Mouse (Mus musculus): ENCODE measurements around the gene Lhfpl5. TPM values are rescaled to one million over a fixed set of nuclear protein-coding genes. Genes with fewer than 3 reads are reported as not detected.
A peak's percentile ranks its signal among the peaks of the same experiment; 100 is the strongest.

The Lhfpl5 gene
- total and polyA plus RNA-seq, 2 experiments from 2014 or later, result 26.6 to 29.7 TPM

DNA sequence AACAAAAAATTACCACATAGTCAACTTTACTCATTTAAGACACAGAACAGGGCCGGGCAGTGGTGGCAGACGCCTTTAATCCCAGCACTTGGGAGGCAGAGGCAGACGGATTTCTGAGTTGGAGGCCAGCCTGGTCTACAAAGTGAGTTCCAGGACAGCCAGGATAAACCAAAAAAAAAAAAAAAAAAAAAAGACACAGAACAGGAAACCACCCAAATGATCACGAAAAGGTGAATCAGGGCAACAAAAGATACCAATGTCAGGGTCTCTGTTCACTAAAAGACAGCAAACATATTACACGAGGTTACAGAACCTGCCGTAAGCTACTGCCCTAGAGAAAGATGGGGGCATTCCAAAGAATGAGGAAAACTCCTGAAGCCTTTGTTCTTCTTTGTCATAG lies 37.7 kb downstream of the Lhfpl5 start:
- H3K4me1 ChIP-seq (ENCODE audit: insufficient read depth, low read length), result no peaks in the 10 kb centered on the region
- peaks cover 6% of the 10 kb centered on the region; the same call in 1 of the 2 replicates for H3K36me3 ChIP-seq (ENCODE audit: insufficient read depth, low read length)
- H3K4me3 ChIP-seq (ENCODE audit: low read length), result no peak overlapping the region
- WGBS, result 89% methylated on average over 6 of the region's 6 CpGs
- H3K9ac ChIP-seq (replicated peaks; ENCODE audit: low read length), result no peak overlapping the region
- no peaks in the 10 kb centered on the region for H3K27me3 ChIP-seq (ENCODE audit: insufficient read depth, low read length)
- H3K27ac ChIP-seq, result no peak overlapping the region
- ATAC-seq (no peak), DNase-seq (ENCODE audit: low spot score) (no peak)
- TF ChIP-seq CTCF (IDR thresholded peaks at IDR 0.05; ENCODE audit: low read depth), result no peak
- H3K9me3 ChIP-seq (ENCODE audit: low read length), result no peaks in the 10 kb centered on the region
- no peak overlapping the region for H3K4me2 ChIP-seq (ENCODE audit: low read depth, low read length)

DNA sequence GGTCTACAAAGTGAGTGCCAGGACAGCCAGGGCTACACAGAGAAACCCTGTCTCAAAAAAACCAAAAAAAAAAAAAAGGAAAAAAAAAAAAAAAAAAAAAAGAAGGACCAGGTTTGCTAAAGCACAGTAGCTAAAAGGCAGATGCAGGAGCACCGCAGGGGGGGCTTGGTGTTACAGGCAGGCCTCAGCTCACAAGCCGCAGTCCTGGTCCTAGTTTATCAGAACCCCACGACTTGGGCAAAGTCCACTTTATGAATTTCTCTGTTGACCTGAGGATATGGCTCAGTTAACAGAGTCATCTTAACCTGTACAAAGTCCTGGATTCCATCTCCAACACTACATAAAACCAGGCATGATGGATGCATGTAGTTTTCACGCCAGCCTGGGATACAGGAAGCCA lies 39.9 kb downstream of the Lhfpl5 start:
- ATAC-seq, result no peak
- Histone ChIP-seq H3K27me3 (ENCODE audit: insufficient read depth, low read length) (no peaks in the 10 kb centered on the region), H3K9ac (replicated peaks; ENCODE audit: low read length) (no peak overlapping the region)

DNA sequence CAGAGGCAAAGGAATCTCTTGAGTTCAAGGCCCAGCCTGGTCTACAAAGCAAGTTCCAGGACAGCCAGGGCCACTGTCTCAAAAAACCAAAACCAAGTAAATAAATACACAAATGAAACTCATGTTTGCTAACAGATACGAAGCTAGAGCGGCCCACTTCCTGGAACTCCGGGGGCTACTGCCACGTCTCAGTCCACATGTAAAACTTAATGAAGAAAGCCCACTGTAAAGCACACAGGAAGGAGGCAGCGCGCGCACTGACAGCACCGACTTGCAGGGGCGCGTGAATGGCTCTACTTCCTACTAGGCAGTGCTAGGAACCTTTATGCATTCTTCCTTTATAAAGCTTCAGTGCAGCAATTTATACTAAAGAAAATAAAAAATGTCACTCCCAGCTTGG lies 42.2 kb downstream of the Lhfpl5 start:
- no peak overlapping the region for H3K27ac ChIP-seq
- WGBS, result 85% methylated on average over 10 of the region's 10 CpGs
- H3K36me3 ChIP-seq (ENCODE audit: insufficient read depth, low read length), result no peaks in the 10 kb centered on the region
- no peaks in the 10 kb centered on the region for H3K27me3 ChIP-seq (ENCODE audit: insufficient read depth, low read length)
- no peak overlapping the region for H3K4me3 ChIP-seq (ENCODE audit: low read length)
- no peaks in the 10 kb centered on the region for H3K9me3 ChIP-seq (ENCODE audit: low read length)
- no peak for DNase-seq (ENCODE audit: low spot score)
- no peak overlapping the region for H3K9ac ChIP-seq (replicated peaks; ENCODE audit: low read length)
- H3K4me2 ChIP-seq (ENCODE audit: low read depth, low read length), result no peak overlapping the region
- H3K4me1 ChIP-seq (ENCODE audit: insufficient read depth, low read length), result peaks cover 7% of the 10 kb centered on the region
- no peak for TF ChIP-seq CTCF (IDR thresholded peaks at IDR 0.05; ENCODE audit: low read depth)
- no peak for ATAC-seq

More for the DNA sequence above, 39.9 kb downstream of the Lhfpl5 start:
- no peak overlapping the region for H3K27ac ChIP-seq
- TF ChIP-seq CTCF (IDR thresholded peaks at IDR 0.05; ENCODE audit: low read depth), result no peak
- no peaks in the 10 kb centered on the region for H3K9me3 ChIP-seq (ENCODE audit: low read length)
- no peaks in the 10 kb centered on the region for H3K36me3 ChIP-seq (ENCODE audit: insufficient read depth, low read length)
- no peak overlapping the region for H3K4me2 ChIP-seq (ENCODE audit: low read depth, low read length)
- DNase-seq (ENCODE audit: low spot score), result no peak
- H3K4me3 ChIP-seq (ENCODE audit: low read length), result no peak overlapping the region
- peaks cover 3% of the 10 kb centered on the region for H3K4me1 ChIP-seq (ENCODE audit: insufficient read depth, low read length)
- 93% methylated on average over 4 of the region's 4 CpGs for WGBS

DNA sequence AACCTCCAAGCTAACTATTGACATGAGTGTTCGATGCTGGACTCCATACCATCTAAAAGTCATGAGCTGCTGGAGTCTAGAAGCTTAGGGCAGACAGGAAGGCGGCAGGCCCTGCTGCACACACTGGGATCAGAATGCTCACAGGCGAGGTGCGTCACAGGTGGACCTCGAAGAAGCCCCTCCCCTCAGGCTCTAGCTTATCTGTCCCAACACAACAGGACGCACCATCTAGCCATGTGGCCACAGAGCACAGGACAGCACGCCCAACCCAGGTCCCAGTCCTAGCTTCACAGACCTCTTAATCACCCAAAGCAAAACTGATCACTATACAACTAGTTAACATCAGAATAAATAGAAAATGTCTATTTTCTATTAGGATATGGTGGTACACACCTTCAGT lies 42.7 kb downstream of the Lhfpl5 start:
- no peaks in the 10 kb centered on the region for H3K9me3 ChIP-seq (ENCODE audit: low read length)
- no peak for TF ChIP-seq CTCF (IDR thresholded peaks at IDR 0.05; ENCODE audit: low read depth)
- no peak overlapping the region for H3K9ac ChIP-seq (replicated peaks; ENCODE audit: low read length)
- ATAC-seq (no peak), DNase-seq (ENCODE audit: low spot score) (no peak)
- 84% methylated on average over 7 of the region's 7 CpGs for WGBS
- no peak overlapping the region for H3K4me3 ChIP-seq (ENCODE audit: low read length)
- H3K4me2 ChIP-seq (ENCODE audit: low read depth, low read length), result no peak overlapping the region
- no peaks in the 10 kb centered on the region for H3K36me3 ChIP-seq (ENCODE audit: insufficient read depth, low read length)
- no peak overlapping the region for H3K27ac ChIP-seq
- H3K4me1 ChIP-seq (ENCODE audit: insufficient read depth, low read length), result peaks cover 7% of the 10 kb centered on the region
- H3K27me3 ChIP-seq (ENCODE audit: insufficient read depth, low read length), result no peaks in the 10 kb centered on the region

DNA sequence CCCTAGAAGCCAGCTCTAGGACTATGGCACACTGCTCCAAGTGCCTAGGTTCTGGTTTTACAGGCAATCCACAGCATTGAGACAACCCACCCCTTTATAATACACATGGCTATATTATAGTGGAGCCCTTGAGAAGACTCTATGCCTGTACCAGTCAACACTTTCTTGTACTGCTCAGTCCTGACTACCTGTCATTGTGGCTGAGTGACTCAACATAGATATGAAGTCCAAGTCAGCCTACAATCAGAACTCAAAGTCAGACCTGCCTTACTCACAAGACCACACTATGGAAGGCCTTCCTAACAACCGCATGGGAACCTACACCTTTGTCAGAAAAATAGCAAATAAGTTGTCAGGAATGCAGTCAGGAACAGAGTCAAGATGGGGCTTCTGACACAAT lies 43.3 kb downstream of the Lhfpl5 start:
- no peaks in the 10 kb centered on the region for H3K27me3 ChIP-seq (ENCODE audit: insufficient read depth, low read length)
- no peak overlapping the region for H3K9ac ChIP-seq (replicated peaks; ENCODE audit: low read length)
- TF ChIP-seq CTCF (IDR thresholded peaks at IDR 0.05; ENCODE audit: low read depth), result no peak
- no peaks in the 10 kb centered on the region for H3K9me3 ChIP-seq (ENCODE audit: low read length)
- H3K36me3 ChIP-seq (ENCODE audit: insufficient read depth, low read length), result no peaks in the 10 kb centered on the region
- H3K4me3 ChIP-seq (ENCODE audit: low read length), result no peak overlapping the region
- no peak for ATAC-seq
- no peak for DNase-seq (ENCODE audit: low spot score)
- H3K4me1 ChIP-seq (ENCODE audit: insufficient read depth, low read length), result peaks cover 7% of the 10 kb centered on the region
- H3K4me2 ChIP-seq (ENCODE audit: low read depth, low read length), result no peak overlapping the region
- 100% methylated on average over 1 of the region's 1 CpGs for WGBS
- no peak overlapping the region for H3K27ac ChIP-seq

DNA sequence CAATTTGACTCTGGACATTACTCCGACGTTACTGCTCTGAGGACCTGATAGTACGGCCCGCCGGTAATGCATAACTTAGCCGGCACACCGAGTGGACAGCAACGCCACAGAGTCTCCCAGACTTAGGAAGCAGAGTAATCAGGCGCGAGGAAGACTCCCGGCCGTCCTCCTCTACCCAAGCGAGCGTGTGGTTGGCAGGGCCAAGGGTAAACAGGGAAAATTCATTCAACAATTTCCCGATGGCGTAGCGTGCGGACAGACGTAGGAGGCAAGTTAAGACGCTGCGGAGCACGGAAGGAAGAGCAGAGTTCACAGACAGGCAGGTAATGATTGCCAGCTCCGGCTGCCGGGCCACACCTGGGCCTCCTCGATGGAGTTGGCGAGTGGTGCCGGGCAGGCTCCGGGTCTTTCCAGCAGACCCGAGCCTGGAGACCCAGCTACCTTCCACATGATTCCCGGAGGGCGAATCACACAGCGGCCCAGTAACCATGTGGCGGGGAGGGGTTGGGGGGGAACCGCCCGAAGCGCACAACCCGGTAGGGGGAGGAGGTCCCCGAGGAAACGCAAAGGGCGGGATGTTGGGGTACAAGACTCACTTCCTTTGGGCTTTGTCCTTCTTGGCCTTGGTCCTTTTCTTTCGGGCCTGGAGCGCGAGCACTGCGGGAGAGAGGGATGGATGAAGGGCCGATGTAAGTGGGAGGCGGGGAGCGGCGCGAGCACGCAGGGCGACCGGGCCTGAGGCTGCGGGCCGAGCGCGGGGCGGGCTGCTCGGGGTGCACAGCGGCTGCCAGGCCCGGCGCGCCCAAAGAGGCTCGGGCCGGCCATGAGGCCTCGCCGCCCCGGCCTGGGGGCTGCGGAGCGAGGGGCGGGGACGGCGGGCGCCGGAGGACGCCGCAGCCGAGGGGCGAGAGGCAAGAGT lies 46.2 kb downstream of the Lhfpl5 start:
- H3K9me3 ChIP-seq (ENCODE audit: low read length), result no peaks in the 10 kb centered on the region
- WGBS, result under 1% methylated on average over 65 of the region's 78 CpGs

DNA sequence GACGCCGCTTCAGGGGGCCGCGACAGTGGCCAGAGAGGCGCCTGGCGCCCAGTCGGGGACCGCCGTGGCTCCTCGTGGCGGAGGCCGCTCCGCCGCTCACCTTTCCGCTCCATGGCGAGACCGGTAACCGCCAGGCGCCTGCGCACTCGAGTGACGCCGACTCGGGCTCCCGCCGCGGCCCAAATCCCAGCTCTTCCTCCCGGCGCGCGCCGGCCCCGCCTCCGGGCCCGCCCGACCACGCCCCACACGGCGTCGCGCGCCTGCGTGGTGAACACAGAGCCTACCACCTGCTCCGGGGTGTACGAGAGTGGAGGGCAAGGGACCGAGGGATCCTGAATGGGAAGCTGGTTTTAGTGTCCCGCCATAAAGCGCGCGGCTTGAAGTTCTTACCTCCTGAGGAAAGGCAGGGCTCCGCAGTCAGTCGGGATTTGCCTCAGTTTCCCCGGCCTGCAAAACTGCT lies 46.9 kb downstream of the Lhfpl5 start, which contains the start of gene Srpk1:
Gene Srpk1, minus strand, starts transcription at position 410 of the 460 bp plus-strand sequence.
- no peaks in the 10 kb centered on the region for H3K36me3 ChIP-seq (ENCODE audit: insufficient read depth, low read length)
- peak within 1 kb of the TSS; percentile 95 for H3K4me3 ChIP-seq (ENCODE audit: low read length)
- DNase-seq (ENCODE audit: low spot score) (peak; percentile 97), ATAC-seq (peak; percentile 95)
- H3K4me2 ChIP-seq (ENCODE audit: low read depth, low read length), result peak within 1 kb of the TSS; percentile 86
- H3K4me1 ChIP-seq (ENCODE audit: insufficient read depth, low read length), result peaks cover 7% of the 10 kb centered on the region
- H3K9me3 ChIP-seq (ENCODE audit: low read length), result no peaks in the 10 kb centered on the region
- H3K27ac ChIP-seq, result peak within 1 kb of the TSS; percentile 94
- TF ChIP-seq CTCF (IDR thresholded peaks at IDR 0.05; ENCODE audit: low read depth), result no peak
- no peaks in the 10 kb centered on the region for H3K27me3 ChIP-seq (ENCODE audit: insufficient read depth, low read length)
- peak within 1 kb of the TSS; percentile 95 for H3K9ac ChIP-seq (replicated peaks; ENCODE audit: low read length)
- WGBS, result 0% methylated on average over 40 of the region's 53 CpGs

More for the DNA sequence above, 46.2 kb downstream of the Lhfpl5 start:
- no peak for TF ChIP-seq CTCF (IDR thresholded peaks at IDR 0.05; ENCODE audit: low read depth)
- H3K4me2 ChIP-seq (ENCODE audit: low read depth, low read length), result peak overlapping the region; percentile 86
- peak overlapping the region; percentile 95 for H3K9ac ChIP-seq (replicated peaks; ENCODE audit: low read length)
- H3K27me3 ChIP-seq (ENCODE audit: insufficient read depth, low read length), result no peaks in the 10 kb centered on the region
- peak overlapping the region; percentile 94 for H3K27ac ChIP-seq
- peak; percentile 79 for ATAC-seq
- peak overlapping the region; percentile 95 for H3K4me3 ChIP-seq (ENCODE audit: low read length)
- H3K4me1 ChIP-seq (ENCODE audit: insufficient read depth, low read length), result peaks cover 7% of the 10 kb centered on the region
- DNase-seq (ENCODE audit: low spot score), result peak; percentile 76
- H3K36me3 ChIP-seq (ENCODE audit: insufficient read depth, low read length), result no peaks in the 10 kb centered on the region

Data from hindbrain, postnatal 0 days (tissue).